Mouse (Mus musculus) neural tube, postnatal 0 days (tissue): ENCODE results near the gene Prl4a1. TPM values are rescaled to one million over a fixed set of nuclear protein-coding genes. Genes with fewer than 3 reads are reported as not detected.

Source experiments
- polyA plus RNA-seq: library from polyadenylated mRNA; unstranded; fragments of >200 nt; fragmentation: Nextera tagmentation; extraction: Ambion mirVana; gene quantifications from 2 replicates; pipeline ENCODE4 v1.2.1, GENCODE M21; 2015

Gene Prl4a1
- not detected in 2 replicates for polyA plus RNA-seq

GRCm38 (mm10) chr13:28015912-28016311 is at the start of gene Prl4a1:
TSS of gene Prl4a1 (plus strand) at chr13:28016212.

Other genes starting within 250 kb of the Prl4a1 start
- gene Prl7c1, start 235.4 kb upstream of the Prl4a1 start, polyA plus RNA-seq = not detected in 2 replicates
- not detected in 2 replicates for gene Prl2a1, start 214.6 kb upstream of the Prl4a1 start, polyA plus RNA-seq
- gene Prl2c1, start 166.9 kb upstream of the Prl4a1 start, polyA plus RNA-seq = not detected in 2 replicates
- gene Prl5a1, start 126.3 kb downstream of the Prl4a1 start, polyA plus RNA-seq = not detected in 2 replicates
- gene Gm11361, start 241.3 kb downstream of the Prl4a1 start, polyA plus RNA-seq = 1.3 and 2.8 TPM in 2 replicates